Mouse (Mus musculus): ENCODE measurements at regions not wholly inside any gene's neighbourhood (a gene's known extent, or its start where the extent isn't known, plus 50 kb on each side); places are given as distances from the start of the nearest gene placed in this dataset.

- 46% methylated on average over 7 of the region's 7 CpGs for WGBS
- no peak for ATAC-seq
- no peak for TF ChIP-seq CTCF (IDR thresholded peaks at IDR 0.05; ENCODE audit: low read depth)
- Histone ChIP-seq H3K36me3 (ENCODE audit: control insufficient read depth, insufficient read depth) (no peaks in the 10 kb centered on the region), H3K4me2 (replicated peaks; ENCODE audit: low read depth) (no peak overlapping the region), H3K9me3 (ENCODE audit: control insufficient read depth) (no peaks in the 10 kb centered on the region), H3K4me3 (ENCODE audit: low read depth, low read length) (no peak overlapping the region), H3K9ac (ENCODE audit: low read depth, low read length) (no peak overlapping the region), H3K27me3 (replicated peaks; ENCODE audit: control insufficient read depth, insufficient read depth, low read length) (no peaks in the 10 kb centered on the region), H3K4me1 (replicated peaks; ENCODE audit: control insufficient read depth, insufficient read depth, low read length) (no peaks in the 10 kb centered on the region), H3K27ac (ENCODE audit: low read depth, low read length) (no peak overlapping the region)
These were observed 136.4 kb downstream of the Fam43a start for GRCm38 (mm10) chr16:30735969-30736368.

- Histone ChIP-seq H3K4me2 (replicated peaks; ENCODE audit: low read depth) (no peak overlapping the region), H3K4me1 (replicated peaks; ENCODE audit: control insufficient read depth, insufficient read depth, low read length) (no peaks in the 10 kb centered on the region), H3K9me3 (ENCODE audit: control insufficient read depth) (no peaks in the 10 kb centered on the region), H3K27ac (ENCODE audit: low read depth, low read length) (no peak overlapping the region; the same call in 1 of the 2 replicates), H3K36me3 (ENCODE audit: control insufficient read depth, insufficient read depth) (no peaks in the 10 kb centered on the region), H3K27me3 (replicated peaks; ENCODE audit: control insufficient read depth, insufficient read depth, low read length) (no peaks in the 10 kb centered on the region), H3K4me3 (ENCODE audit: low read depth, low read length) (no peak overlapping the region), H3K9ac (ENCODE audit: low read depth, low read length) (no peak overlapping the region)
- no peak for ATAC-seq
- WGBS = 56% methylated on average over 17 of the region's 17 CpGs
- no peak for TF ChIP-seq CTCF (IDR thresholded peaks at IDR 0.05; ENCODE audit: low read depth)
These were observed 137.3 kb downstream of the Fam43a start for GRCm38 (mm10) chr16:30736662-30737326.

GRCm38 (mm10) chr16:30737524-30737923 lies 138.0 kb downstream of the Fam43a start:
- no peaks in the 10 kb centered on the region for H3K36me3 ChIP-seq (ENCODE audit: control insufficient read depth, insufficient read depth)
- H3K4me1 ChIP-seq (replicated peaks; ENCODE audit: control insufficient read depth, insufficient read depth, low read length) = no peaks in the 10 kb centered on the region
- 66% methylated on average over 8 of the region's 8 CpGs for WGBS
- no peak overlapping the region for H3K4me3 ChIP-seq (ENCODE audit: low read depth, low read length)
- no peak for ATAC-seq
- H3K9me3 ChIP-seq (ENCODE audit: control insufficient read depth) = no peaks in the 10 kb centered on the region
- no peak overlapping the region for H3K27ac ChIP-seq (ENCODE audit: low read depth, low read length)
- H3K4me2 ChIP-seq (replicated peaks; ENCODE audit: low read depth) = no peak overlapping the region
- no peaks in the 10 kb centered on the region for H3K27me3 ChIP-seq (replicated peaks; ENCODE audit: control insufficient read depth, insufficient read depth, low read length)
- H3K9ac ChIP-seq (ENCODE audit: low read depth, low read length) = no peak overlapping the region
- no peak for TF ChIP-seq CTCF (IDR thresholded peaks at IDR 0.05; ENCODE audit: low read depth)

GRCm38 (mm10) chr16:30739651-30740050 lies 140.1 kb downstream of the Fam43a start:
- Histone ChIP-seq H3K4me3 (ENCODE audit: low read depth, low read length) (no peak overlapping the region), H3K9me3 (ENCODE audit: control insufficient read depth) (no peaks in the 10 kb centered on the region), H3K9ac (ENCODE audit: low read depth, low read length) (no peak overlapping the region), H3K27me3 (replicated peaks; ENCODE audit: control insufficient read depth, insufficient read depth, low read length) (no peaks in the 10 kb centered on the region), H3K36me3 (ENCODE audit: control insufficient read depth, insufficient read depth) (no peaks in the 10 kb centered on the region), H3K4me2 (replicated peaks; ENCODE audit: low read depth) (no peak overlapping the region), H3K27ac (ENCODE audit: low read depth, low read length) (no peak overlapping the region), H3K4me1 (replicated peaks; ENCODE audit: control insufficient read depth, insufficient read depth, low read length) (no peaks in the 10 kb centered on the region)
- TF ChIP-seq CTCF (IDR thresholded peaks at IDR 0.05; ENCODE audit: low read depth) = no peak
- WGBS = 71% methylated on average over 7 of the region's 7 CpGs
- no peak for ATAC-seq

GRCm38 (mm10) chr16:30741192-30741591 lies 141.7 kb downstream of the Fam43a start:
- Histone ChIP-seq H3K4me1 (replicated peaks; ENCODE audit: control insufficient read depth, insufficient read depth, low read length) (no peaks in the 10 kb centered on the region), H3K27ac (ENCODE audit: low read depth, low read length) (no peak overlapping the region), H3K4me2 (replicated peaks; ENCODE audit: low read depth) (no peak overlapping the region), H3K9me3 (ENCODE audit: control insufficient read depth) (no peaks in the 10 kb centered on the region), H3K27me3 (replicated peaks; ENCODE audit: control insufficient read depth, insufficient read depth, low read length) (no peaks in the 10 kb centered on the region), H3K9ac (ENCODE audit: low read depth, low read length) (no peak overlapping the region), H3K4me3 (ENCODE audit: low read depth, low read length) (no peak overlapping the region), H3K36me3 (ENCODE audit: control insufficient read depth, insufficient read depth) (no peaks in the 10 kb centered on the region)
- no peak for TF ChIP-seq CTCF (IDR thresholded peaks at IDR 0.05; ENCODE audit: low read depth)
- no peak for ATAC-seq
- 50% methylated on average over 1 of the region's 1 CpGs for WGBS

GRCm38 (mm10) chr16:30742474-30742873 lies 143.0 kb downstream of the Fam43a start:
- Histone ChIP-seq H3K4me1 (replicated peaks; ENCODE audit: control insufficient read depth, insufficient read depth, low read length) (no peaks in the 10 kb centered on the region), H3K9me3 (ENCODE audit: control insufficient read depth) (no peaks in the 10 kb centered on the region), H3K27ac (ENCODE audit: low read depth, low read length) (no peak overlapping the region), H3K4me3 (ENCODE audit: low read depth, low read length) (no peak overlapping the region), H3K9ac (ENCODE audit: low read depth, low read length) (no peak overlapping the region), H3K27me3 (replicated peaks; ENCODE audit: control insufficient read depth, insufficient read depth, low read length) (no peaks in the 10 kb centered on the region), H3K36me3 (ENCODE audit: control insufficient read depth, insufficient read depth) (no peaks in the 10 kb centered on the region), H3K4me2 (replicated peaks; ENCODE audit: low read depth) (no peak overlapping the region)
- no peak for TF ChIP-seq CTCF (IDR thresholded peaks at IDR 0.05; ENCODE audit: low read depth)
- ATAC-seq = no peak
- 73% methylated on average over 6 of the region's 6 CpGs for WGBS

GRCm38 (mm10) chr16:30743566-30743965 lies 144.0 kb downstream of the Fam43a start:
- no peaks in the 10 kb centered on the region for H3K4me1 ChIP-seq (replicated peaks; ENCODE audit: control insufficient read depth, insufficient read depth, low read length)
- no peak overlapping the region for H3K4me3 ChIP-seq (ENCODE audit: low read depth, low read length)
- ATAC-seq = no peak
- 63% methylated on average over 4 of the region's 4 CpGs for WGBS
- no peak for TF ChIP-seq CTCF (IDR thresholded peaks at IDR 0.05; ENCODE audit: low read depth)
- no peaks in the 10 kb centered on the region for H3K27me3 ChIP-seq (replicated peaks; ENCODE audit: control insufficient read depth, insufficient read depth, low read length)
- no peaks in the 10 kb centered on the region for H3K9me3 ChIP-seq (ENCODE audit: control insufficient read depth)
- no peak overlapping the region for H3K9ac ChIP-seq (ENCODE audit: low read depth, low read length)
- no peaks in the 10 kb centered on the region for H3K36me3 ChIP-seq (ENCODE audit: control insufficient read depth, insufficient read depth)
- H3K27ac ChIP-seq (ENCODE audit: low read depth, low read length) = no peak overlapping the region
- H3K4me2 ChIP-seq (replicated peaks; ENCODE audit: low read depth) = no peak overlapping the region

Measured in intestine, postnatal 0 days (tissue).